Mouse (Mus musculus) heart, postnatal 0 days (tissue): ENCODE data around the gene Pbp2.

ENCODE experiments used
- CTCF ChIP-seq: IDR thresholded peaks from 2 replicates; pipeline ENCODE4 v1.5.1; 2016; ENCODE audit warnings: antibody characterized with exemption, control low read depth, low read depth
- EP300 ChIP-seq: IDR thresholded peaks from 2 replicates; pipeline ENCODE4 v1.6.1; 2016; ENCODE audit warnings: antibody characterized with exemption, low read depth

- TF ChIP-seq CTCF (no peak), EP300 (no peak)
Measured at GRCm38 (mm10) chr6:135292391-135292790, 17.8 kb downstream of the Pbp2 start.
